Mouse (Mus musculus) testis, adult 2 months (tissue): ENCODE measurements around the gene Crot.

ENCODE experiments used
- CTCF ChIP-seq: fragments of 200-500 bp; IDR thresholded peaks from 2 replicates; pipeline ENCODE4 v1.5.1; 2012; ENCODE audit warnings: low read depth, mild to moderate bottlenecking, inconsistent platforms, low read length, moderate library complexity; ENCODE audit not compliant: control insufficient read depth, insufficient read depth, insufficient replicate concordance
- POLR2A ChIP-seq: fragments of 200-500 bp; IDR thresholded peaks from 2 replicates; pipeline ENCODE4 v1.6.1; 2012; ENCODE audit warnings: low read depth, mild to moderate bottlenecking, inconsistent platforms, low read length, moderate library complexity; ENCODE audit not compliant: control insufficient read depth

DNA sequence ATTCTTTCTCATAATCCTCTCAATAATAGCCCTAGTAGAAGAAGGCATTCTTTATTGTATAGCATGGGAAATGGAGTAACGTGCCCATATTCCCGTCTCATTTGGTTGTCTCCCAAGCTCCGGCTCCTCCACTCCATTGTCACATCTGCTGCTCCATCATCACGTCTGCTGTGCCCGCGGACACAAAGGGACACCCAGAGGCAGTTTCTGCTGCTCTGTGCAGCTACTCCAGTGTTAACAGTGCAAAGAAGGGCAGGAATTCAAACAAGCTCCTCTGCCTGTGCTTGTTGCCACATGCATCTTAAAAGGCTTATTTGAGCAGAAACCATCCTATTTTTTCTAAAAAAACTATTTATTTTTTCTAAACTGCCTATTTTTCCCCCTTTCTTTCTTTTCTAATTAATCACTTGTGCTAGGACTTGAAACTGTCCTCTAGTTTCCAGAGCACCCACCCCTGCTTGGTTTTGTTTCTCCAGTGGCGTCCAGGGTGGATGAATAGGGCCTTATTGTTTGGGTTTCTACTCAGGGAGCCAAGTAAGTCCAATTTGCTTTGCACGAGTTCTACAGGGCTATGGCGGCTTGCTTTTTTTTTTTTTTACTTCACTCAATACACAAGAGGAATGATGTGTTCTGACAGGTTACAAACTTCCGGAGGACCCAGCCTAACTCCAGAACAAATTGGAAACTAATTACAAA, 45.7 kb upstream of the Crot start:
- TF ChIP-seq POLR2A (no peak), CTCF (no peak)
